In genomic region chr5:151026069-151026468, GRCm38 (mm10) we compare ENCODE assay signal across 19 mouse cellular contexts.
"Had no signal": no experiment of that assay in that cellular context is flagged by ENCODE, and none has a peak within 500 bp of the region (broad histone marks: within the 10 kb centered on the region; RNA-seq: fewer than 3 reads in every experiment).

No protein-coding gene starts in this region.

- H3K27ac ChIP-seq: kidney, embryonic 15.5 days; liver, embryonic 13.5 days; midbrain, embryonic 10.5 days; midbrain, embryonic 13.5 days; neural tube, embryonic 13.5 days; stomach, postnatal 0 days had no signal

- ATAC-seq: midbrain, embryonic 13.5 days; midbrain, embryonic 16.5 days had no signal

- H3K4me3 ChIP-seq: kidney, embryonic 15.5 days; liver, embryonic 13.5 days; megakaryocyte, embryonic 14.5 days; midbrain, embryonic 10.5 days; midbrain, embryonic 13.5 days; myocyte; neural tube, embryonic 13.5 days had no signal

- H3K9ac ChIP-seq: kidney, embryonic 15.5 days; liver, embryonic 13.5 days; midbrain, embryonic 13.5 days; neural tube, embryonic 13.5 days had no signal

- H3K9me3 ChIP-seq: kidney, embryonic 15.5 days; liver, embryonic 13.5 days; midbrain, embryonic 10.5 days; midbrain, embryonic 13.5 days; neural tube, embryonic 13.5 days had no signal

- H3K27me3 ChIP-seq: kidney, embryonic 15.5 days; liver, embryonic 13.5 days; megakaryocyte, embryonic 14.5 days; midbrain, embryonic 13.5 days; neural tube, embryonic 13.5 days had no signal

- H3K4me2 ChIP-seq: kidney, embryonic 15.5 days; liver, embryonic 13.5 days; midbrain, embryonic 13.5 days; neural tube, embryonic 13.5 days had no signal

- DNase-seq: kidney, adult 11 months; kidney, adult 8-10 months; kidney, postnatal 10 days; kidney, postnatal 36 days; layer of hippocampus, adult 9-11 months; liver, embryonic 13.5 days; lung, adult 2 months; right cerebral cortex, adult 18-20 months; right cerebral cortex, postnatal 14 days; right cerebral cortex, postnatal 4 days; thymus, postnatal 25 days had no signal

- H3K4me1 ChIP-seq: liver, embryonic 13.5 days; megakaryocyte, embryonic 14.5 days had no signal

- H3K36me3 ChIP-seq: kidney, embryonic 15.5 days; liver, embryonic 13.5 days; midbrain, embryonic 10.5 days; midbrain, embryonic 13.5 days; neural tube, embryonic 13.5 days had no signal
